Mouse (Mus musculus): Measurements from ENCODE around the gene Diaph2. TPM values are rescaled to one million over a fixed set of nuclear protein-coding genes. Genes with fewer than 3 reads are reported as not detected.

Gene Diaph2
- polyA plus RNA-seq, 1 experiment from 2014 or later, result 6.7 TPM

DNA sequence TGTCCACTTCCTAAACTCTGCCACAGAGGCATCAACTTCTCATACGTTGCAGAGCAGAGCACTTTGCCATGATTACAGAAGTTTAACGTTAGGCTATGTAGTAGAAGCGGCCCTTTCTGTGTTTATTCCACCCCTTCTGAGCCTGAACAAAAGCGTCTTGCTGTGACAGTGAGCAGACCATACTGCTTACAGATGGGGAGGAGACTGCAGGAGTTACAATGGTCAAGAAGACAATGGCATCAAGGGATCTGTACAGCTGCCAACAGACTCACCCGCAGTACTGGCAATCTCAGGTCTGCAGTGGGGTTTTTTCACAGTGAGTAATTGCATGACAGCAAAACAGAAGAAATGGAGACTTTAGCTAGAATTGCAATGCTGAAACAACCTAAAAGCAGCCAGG lies 756.1 kb downstream of the Diaph2 start:
- 23% methylated on average over 5 of the region's 5 CpGs for WGBS

More for the DNA sequence above, 756.1 kb downstream of the Diaph2 start:
- Histone ChIP-seq H3K27ac (replicated peaks) (no peak overlapping the region), H3K4me2 (replicated peaks) (no peak overlapping the region), H3K4me1 (no peaks in the 10 kb centered on the region), H3K9me3 (no peaks in the 10 kb centered on the region), H3K27me3 (no peaks in the 10 kb centered on the region; the same call in 1 of the 2 replicates), H3K4me3 (no peak overlapping the region), H3K36me3 (no peaks in the 10 kb centered on the region), H3K9ac (replicated peaks) (no peak overlapping the region)
- ATAC-seq (ENCODE audit: low FRiP score, low read depth), result peak; percentile 76

All from midbrain, embryonic 12.5 days (tissue).